Mouse (Mus musculus) E14TG2a.4 (cell line): ENCODE measurements around the gene Slc13a3.
A peak's percentile ranks its signal among the peaks of the same experiment; 100 is the strongest.

ENCODE experiments used
- H3K27me3 ChIP-seq: 2 replicates; pipeline ENCODE4 v1.6.1; 2014; ENCODE audit warnings: low read length, control low read depth; ENCODE audit not compliant: insufficient read depth
- H3K36me3 ChIP-seq: 2 replicates; pipeline ENCODE4 v1.6.1; 2014; ENCODE audit warnings: low read length, control low read depth; ENCODE audit not compliant: insufficient read depth
- H3K4me1 ChIP-seq: replicated peaks from 2 replicates; pipeline ENCODE4 v1.6.1; 2014; ENCODE audit warnings: low read depth, low read length, control low read depth
- H3K4me3 ChIP-seq: replicated peaks from 2 replicates; pipeline ENCODE4 v1.5.1; 2014; ENCODE audit warnings: mild to moderate bottlenecking, low read length
- H3K9me3 ChIP-seq: 2 replicates; pipeline ENCODE4 v1.6.1; 2014; ENCODE audit warnings: low read length, control low read depth
- CTCF ChIP-seq: conservative IDR thresholded peaks from 2 replicates; pipeline ENCODE4 v1.5.1; 2014; ENCODE audit warnings: low read length
- NANOG ChIP-seq: IDR thresholded peaks from 2 replicates; pipeline ENCODE4 v1.6.1; 2014; ENCODE audit warnings: borderline replicate concordance, low read length, mixed read lengths

Slc13a3 gene

GRCm38 (mm10) chr2:165360861-165361260, 112.2 kb downstream of the Slc13a3 start:
- Histone ChIP-seq H3K36me3 (no peaks in the 10 kb centered on the region), H3K27me3 (peaks cover 33% of the 10 kb centered on the region)
- TF ChIP-seq CTCF (peak; percentile 64), NANOG (no peak)

More at GRCm38 (mm10) chr2:165360861-165361260, 112.2 kb downstream of the Slc13a3 start:
- Histone ChIP-seq H3K4me1 (peaks cover 12% of the 10 kb centered on the region), H3K9me3 (no peaks in the 10 kb centered on the region), H3K4me3 (no peak overlapping the region)
